Mouse (Mus musculus): ENCODE results near the gene Smyd5.

Gene Smyd5

GRCm38 (mm10) chr6:85431842-85432431 is at the start of gene Smyd5:
TSS of gene Smyd5 (plus strand) at chr6:85431989.
- peak; percentile 88 for DNase-seq (ENCODE audit: low read depth, low spot score)

GRCm38 (mm10) chr6:85382791-85383190 is 49.0 kb upstream of the Smyd5 start:
- no peak for DNase-seq (ENCODE audit: low read depth, low spot score)

GRCm38 (mm10) chr6:85388608-85389007 is 43.2 kb upstream of the Smyd5 start:
- no peak for DNase-seq (ENCODE audit: low read depth, low spot score)

- DNase-seq (ENCODE audit: low read depth, low spot score) = peak; percentile 56
Observed at GRCm38 (mm10) chr6:85391803-85392202, 40.0 kb upstream of the Smyd5 start.

- DNase-seq (ENCODE audit: low read depth, low spot score) = no peak
Observed at GRCm38 (mm10) chr6:85395360-85395759, 36.4 kb upstream of the Smyd5 start.

- DNase-seq (ENCODE audit: low read depth, low spot score) = peak; percentile 27
Observed at GRCm38 (mm10) chr6:85397165-85397564, 34.6 kb upstream of the Smyd5 start.

GRCm38 (mm10) chr6:85399715-85400114 is 32.1 kb upstream of the Smyd5 start:
- DNase-seq (ENCODE audit: low read depth, low spot score) = no peak

GRCm38 (mm10) chr6:85402613-85403012 is 29.2 kb upstream of the Smyd5 start:
- DNase-seq (ENCODE audit: low read depth, low spot score) = no peak

- no peak for DNase-seq (ENCODE audit: low read depth, low spot score)
Observed at GRCm38 (mm10) chr6:85403039-85403438, 28.8 kb upstream of the Smyd5 start.

- DNase-seq (ENCODE audit: low read depth, low spot score) = no peak
Observed at GRCm38 (mm10) chr6:85409003-85409402, 22.8 kb upstream of the Smyd5 start.

- peak; percentile 21 for DNase-seq (ENCODE audit: low read depth, low spot score)
Observed at GRCm38 (mm10) chr6:85410771-85411273, 21.0 kb upstream of the Smyd5 start.

- DNase-seq (ENCODE audit: low read depth, low spot score) = no peak
Observed at GRCm38 (mm10) chr6:85415829-85416228, 16.0 kb upstream of the Smyd5 start.

- DNase-seq (ENCODE audit: low read depth, low spot score) = no peak
Observed at GRCm38 (mm10) chr6:85419150-85419549, 12.6 kb upstream of the Smyd5 start.

GRCm38 (mm10) chr6:85423836-85424379 is 7.9 kb upstream of the Smyd5 start, which contains the start of gene Noto:
TSS of gene Noto (plus strand) at chr6:85423886.
- DNase-seq (ENCODE audit: low read depth, low spot score) = no peak

- no peak for DNase-seq (ENCODE audit: low read depth, low spot score)
Observed at GRCm38 (mm10) chr6:85431274-85431841, 431 bp upstream of the Smyd5 start.

GRCm38 (mm10) chr6:85433865-85434264 is 2.1 kb downstream of the Smyd5 start:
- DNase-seq (ENCODE audit: low read depth, low spot score) = no peak

GRCm38 (mm10) chr6:85436204-85436603 is 4.4 kb downstream of the Smyd5 start:
- no peak for DNase-seq (ENCODE audit: low read depth, low spot score)

GRCm38 (mm10) chr6:85436631-85437030 is 4.8 kb downstream of the Smyd5 start:
- DNase-seq (ENCODE audit: low read depth, low spot score) = no peak

GRCm38 (mm10) chr6:85441142-85441541 is 9.4 kb downstream of the Smyd5 start:
- no peak for DNase-seq (ENCODE audit: low read depth, low spot score)

GRCm38 (mm10) chr6:85443488-85444233 is 11.9 kb downstream of the Smyd5 start:
- DNase-seq (ENCODE audit: low read depth, low spot score) = no peak

GRCm38 (mm10) chr6:85444266-85444965 is 12.6 kb downstream of the Smyd5 start:
- DNase-seq (ENCODE audit: low read depth, low spot score) = no peak

GRCm38 (mm10) chr6:85445286-85445685 is 13.5 kb downstream of the Smyd5 start:
- no peak for DNase-seq (ENCODE audit: low read depth, low spot score)
